Mouse (Mus musculus): Measurements from ENCODE around the gene Hist1h2ae.
"Not testable (repeated sequence)": the region's sequence is repeated elsewhere in the genome, so short reads cannot be mapped to it uniquely, and the experiment has no call there.

DNA sequence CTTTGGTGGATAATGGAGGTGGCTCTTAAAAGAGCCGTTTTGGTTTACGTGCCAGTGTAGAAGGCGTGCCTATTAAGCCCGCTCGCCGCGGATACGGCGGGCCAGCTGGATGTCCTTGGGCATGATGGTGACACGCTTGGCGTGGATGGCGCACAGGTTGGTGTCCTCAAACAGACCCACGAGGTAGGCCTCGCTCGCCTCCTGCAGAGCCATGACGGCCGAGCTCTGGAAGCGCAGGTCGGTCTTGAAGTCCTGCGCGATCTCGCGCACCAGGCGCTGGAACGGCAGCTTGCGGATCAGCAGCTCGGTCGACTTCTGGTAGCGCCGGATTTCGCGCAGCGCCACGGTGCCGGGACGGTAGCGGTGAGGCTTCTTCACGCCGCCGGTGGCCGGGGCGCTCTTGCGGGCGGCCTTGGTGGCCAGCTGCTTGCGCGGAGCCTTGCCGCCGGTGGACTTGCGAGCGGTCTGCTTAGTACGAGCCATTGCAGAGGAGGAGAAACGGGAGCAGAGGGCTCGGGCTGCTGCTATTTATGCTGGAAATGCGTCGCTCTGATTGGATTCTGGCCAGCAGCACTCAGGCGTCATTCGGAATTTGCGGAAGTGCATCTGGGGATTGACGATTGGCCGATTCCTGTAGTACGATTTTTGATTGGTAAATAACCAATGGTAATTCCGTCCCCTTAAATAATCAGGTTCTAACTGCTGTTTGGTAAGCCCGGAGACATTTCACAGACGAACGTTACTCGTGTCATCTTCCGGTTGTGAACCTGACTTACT, 8.9 kb downstream of the Hist1h2ae start, which contains the start of gene Hist1h3e:
- TF ChIP-seq CHD2 (IDR thresholded peaks at IDR 0.05; ENCODE audit: low read depth, low read length); ZNF384 (IDR thresholded peaks at IDR 0.05; ENCODE audit: low read depth, low read length); ZC3H11A (IDR thresholded peaks at IDR 0.05; ENCODE audit: borderline replicate concordance, low read depth, low read length); MAFK (IDR thresholded peaks at IDR 0.05; ENCODE audit: insufficient read depth, low read depth, low read length): not testable (repeated sequence)
- peak; percentile 41; the same call in 1 of the 2 replicates for TF ChIP-seq HCFC1 (IDR thresholded peaks at IDR 0.05; ENCODE audit: borderline replicate concordance, insufficient read depth, low read length)

All from ES-E14 (cell line).